Mouse (Mus musculus) cerebellum, adult 11-12 months (tissue): Measurements from ENCODE around the gene Misp.

ENCODE experiments used
- DNase-seq: peaks from one replicate; pipeline ENCODE4 v3.0.0; 2022

Gene Misp

GRCm38 (mm10) chr10:79824413-79824812, 3.6 kb downstream of the Misp start:
- no peak for DNase-seq

DNA sequence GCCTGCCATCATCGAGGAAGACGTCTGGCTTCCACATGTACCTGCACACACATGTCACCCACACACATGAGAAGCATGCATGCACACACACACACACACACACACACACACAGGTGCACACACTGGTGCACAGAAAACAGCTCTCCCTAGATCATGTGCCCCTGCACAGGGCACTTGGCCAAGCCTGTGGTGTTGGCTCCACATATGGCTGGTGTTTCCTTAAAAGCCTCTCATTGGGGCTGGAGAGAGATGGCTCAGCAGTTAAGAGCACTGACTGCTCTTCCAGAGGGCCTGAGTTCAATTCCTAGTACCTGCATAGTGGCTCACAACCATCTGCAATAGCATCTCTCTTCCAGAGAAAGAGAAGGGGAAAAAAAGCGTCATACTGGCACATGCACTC, 10.8 kb downstream of the Misp start:
- no peak for DNase-seq

- DNase-seq = no peak
These were observed 11.4 kb downstream of the Misp start for GRCm38 (mm10) chr10:79832026-79832785.

DNA sequence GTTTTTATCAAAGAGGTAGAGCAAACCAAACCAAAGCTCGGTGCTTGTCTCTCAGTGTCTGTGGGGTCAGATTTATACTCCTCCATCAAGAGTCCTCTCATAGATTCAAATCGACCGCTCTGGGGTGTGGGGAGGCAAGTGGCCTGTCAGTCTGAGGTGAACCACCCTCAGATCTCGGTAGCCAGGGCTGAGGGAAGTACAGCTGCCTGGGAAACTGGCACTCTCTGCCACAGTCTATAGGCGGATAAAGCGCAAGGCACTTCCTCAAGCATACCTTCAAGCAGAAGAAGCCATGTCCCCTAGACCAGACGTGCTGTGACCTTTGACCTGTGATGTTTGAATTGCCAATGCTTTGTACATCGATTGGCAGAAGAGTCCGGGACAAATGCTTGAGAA, 12.0 kb downstream of the Misp start:
- DNase-seq = no peak

GRCm38 (mm10) chr10:79834769-79835398, 14.1 kb downstream of the Misp start:
- DNase-seq = peak; percentile 60

DNA sequence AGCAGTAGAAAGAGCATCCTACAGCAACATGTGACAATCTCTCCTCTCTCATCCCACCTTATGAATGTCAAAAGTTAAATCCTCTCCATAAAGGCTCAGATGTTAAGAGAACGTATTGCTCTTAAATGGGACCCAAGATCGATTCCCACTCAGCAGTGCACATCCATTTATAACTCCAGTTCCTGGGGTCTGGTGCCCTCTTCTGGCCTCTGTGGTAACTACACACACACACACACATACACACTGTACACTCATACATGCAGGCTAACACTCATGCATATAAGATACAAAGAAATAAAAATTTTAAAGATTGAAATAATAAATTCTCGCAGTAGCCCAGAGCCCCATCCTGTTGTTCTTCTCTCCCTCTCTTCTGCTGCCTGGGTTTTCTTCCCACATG, 16.1 kb downstream of the Misp start:
- DNase-seq = no peak

- DNase-seq = no peak
These were observed 17.4 kb downstream of the Misp start for GRCm38 (mm10) chr10:79838151-79838550.

DNA sequence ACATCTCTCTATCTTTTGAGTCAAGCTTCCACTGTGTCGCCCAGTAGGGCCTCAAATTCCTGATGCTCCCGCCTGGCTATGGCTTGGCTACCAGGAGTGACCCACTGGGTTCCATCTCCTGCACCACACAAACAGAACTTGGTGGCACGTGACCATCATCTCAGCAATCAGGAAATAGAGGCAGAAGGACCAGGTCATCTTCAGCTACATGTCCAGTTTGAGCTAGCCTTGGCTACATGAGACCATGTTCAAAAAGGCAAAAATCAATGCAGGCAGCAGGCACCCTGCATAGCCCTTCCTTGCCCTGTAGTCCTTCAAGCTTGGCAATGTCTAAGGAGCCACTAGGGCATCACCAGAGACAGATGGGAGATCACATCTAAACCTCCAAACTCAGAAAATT, 19.3 kb downstream of the Misp start:
- no peak for DNase-seq

DNA sequence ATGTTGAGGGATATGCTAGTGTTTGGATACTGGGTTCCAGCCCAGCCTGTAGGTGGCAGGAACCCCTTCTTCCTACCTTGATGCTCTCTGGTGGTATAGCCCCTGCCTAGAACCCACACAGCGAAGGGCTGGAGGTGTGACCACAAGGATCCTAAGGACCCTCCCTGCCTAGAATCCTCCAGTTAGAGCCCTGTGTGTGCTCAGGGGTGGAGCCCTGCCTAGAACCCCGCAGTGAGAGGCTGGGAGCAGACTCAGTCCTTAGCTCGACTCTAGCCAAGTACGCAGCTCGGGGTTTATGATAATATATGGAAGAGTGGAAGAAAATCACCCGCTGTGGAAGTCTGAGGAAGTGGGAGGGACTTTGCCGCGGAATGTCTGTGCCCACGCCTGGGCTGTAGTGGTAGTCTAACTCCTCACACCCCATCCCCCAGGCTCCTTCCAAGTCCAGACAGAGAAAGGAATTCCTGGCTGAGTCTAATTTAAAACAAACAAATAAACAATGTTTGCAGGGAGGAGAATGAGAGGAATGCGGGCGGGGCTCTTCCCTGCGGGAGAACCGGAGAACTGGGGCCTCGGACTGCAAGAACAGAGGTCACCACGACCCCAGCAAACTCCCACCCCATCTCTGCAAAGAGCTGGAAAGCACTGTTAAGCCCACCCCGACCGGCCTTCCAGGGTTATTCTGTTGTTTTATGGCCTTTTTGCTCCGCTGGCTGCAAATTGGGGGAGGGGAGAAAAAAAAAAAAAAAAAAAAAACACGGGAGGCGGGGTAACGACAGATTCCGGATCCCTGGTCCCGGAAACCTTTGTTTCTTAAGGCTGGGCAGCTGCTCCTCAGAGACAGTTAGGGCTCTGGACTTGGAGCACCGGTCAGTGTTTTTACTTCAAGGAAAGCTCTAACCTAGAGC, 20.1 kb downstream of the Misp start:
- peak; percentile 73 for DNase-seq

- DNase-seq = no peak
These were observed 21.5 kb downstream of the Misp start for GRCm38 (mm10) chr10:79842322-79842721.

DNA sequence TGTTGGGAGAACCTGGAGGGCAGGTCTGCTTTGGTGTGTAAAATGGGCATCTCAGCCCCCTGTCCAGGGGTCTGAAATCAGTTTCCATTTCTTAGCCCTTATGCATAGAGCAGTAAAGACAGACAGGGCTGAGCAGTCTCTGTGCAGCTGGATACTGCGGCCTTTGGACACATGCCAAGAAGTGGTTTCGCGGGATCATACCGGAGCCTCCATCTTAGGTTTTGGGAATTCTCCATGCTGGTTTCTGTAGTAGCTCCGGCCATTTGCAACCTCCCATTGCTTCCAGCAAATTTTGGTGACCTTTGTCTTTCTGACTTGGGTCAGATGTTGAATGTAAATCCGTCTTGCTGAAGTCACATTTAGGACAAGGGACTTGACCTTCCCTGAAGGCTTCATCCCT, 22.7 kb downstream of the Misp start:
- no peak for DNase-seq

GRCm38 (mm10) chr10:79846553-79846952, 25.8 kb downstream of the Misp start:
- DNase-seq = no peak

- DNase-seq = no peak
These were observed 29.3 kb downstream of the Misp start for GRCm38 (mm10) chr10:79849941-79850628.

- DNase-seq = no peak
These were observed 30.9 kb downstream of the Misp start for GRCm38 (mm10) chr10:79851653-79852052.

- peak; percentile 47 for DNase-seq
These were observed 31.5 kb downstream of the Misp start for GRCm38 (mm10) chr10:79852107-79852789.

DNA sequence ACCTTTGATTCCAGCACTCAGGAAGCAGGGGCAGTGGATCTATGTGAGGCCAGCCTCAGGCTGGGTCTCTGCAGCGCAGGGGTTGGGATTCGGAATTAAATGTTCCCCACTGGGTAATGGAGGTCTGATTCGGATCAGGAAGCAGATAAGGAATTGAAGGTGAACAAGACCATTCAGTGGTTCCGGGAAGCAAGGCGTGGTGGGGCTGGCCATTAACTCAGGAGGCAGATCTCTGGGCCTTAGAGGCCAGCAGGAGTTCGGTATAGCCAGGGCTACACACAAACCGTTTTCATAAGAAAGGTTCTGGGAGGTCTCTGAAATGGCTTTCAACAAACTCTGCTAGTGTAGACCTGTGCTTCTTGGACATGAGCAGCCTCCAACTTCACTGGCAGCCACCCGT, 32.0 kb downstream of the Misp start:
- no peak for DNase-seq

- DNase-seq = peak; percentile 88
These were observed 32.6 kb downstream of the Misp start for GRCm38 (mm10) chr10:79853392-79853791.

DNA sequence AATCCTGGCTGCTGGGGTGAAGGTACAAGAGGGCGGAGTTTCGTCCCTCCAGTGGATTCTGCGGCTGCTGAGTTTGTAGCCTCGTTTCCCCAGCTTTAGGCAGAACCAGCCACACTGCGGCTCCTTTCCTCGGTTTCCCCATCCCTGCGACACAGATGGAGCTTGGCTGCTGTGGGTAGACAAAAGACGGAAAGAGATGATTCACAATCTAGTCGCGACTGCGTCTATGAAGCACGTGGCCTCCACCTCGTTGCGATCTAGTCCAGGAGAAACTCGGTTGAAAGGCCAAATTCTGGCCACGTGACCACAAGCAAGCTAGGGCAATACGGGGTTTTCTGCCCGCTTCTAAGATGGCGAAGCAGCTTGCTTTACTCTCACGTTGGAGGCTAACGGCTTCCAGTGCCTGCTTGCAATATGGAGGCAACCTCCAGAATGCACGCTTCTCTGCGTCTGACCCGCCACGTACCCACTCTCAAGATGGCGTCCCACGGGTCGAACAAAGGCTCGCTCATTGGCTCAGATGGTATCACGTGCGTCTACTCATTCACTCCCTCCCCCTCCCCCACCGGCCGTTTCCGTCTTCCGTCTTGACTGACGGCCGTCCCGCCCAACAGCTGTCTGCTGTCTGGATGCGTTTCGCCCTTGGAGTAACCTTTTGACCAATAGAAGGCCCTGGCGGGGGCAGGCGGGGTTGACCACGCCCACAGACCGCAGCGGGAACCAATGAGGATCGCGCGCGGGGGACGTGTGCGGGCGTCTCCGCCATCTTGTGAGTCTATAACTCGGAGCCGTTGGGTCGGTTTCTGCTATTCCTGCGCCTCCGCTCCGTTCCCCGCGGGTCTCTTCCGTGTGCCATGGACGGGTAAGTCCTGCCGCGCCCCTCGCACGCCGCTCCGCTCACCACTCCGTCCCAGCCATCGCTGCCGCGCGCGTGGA, 33.3 kb downstream of the Misp start, which contains the start of gene Ptbp1:
Gene Ptbp1, plus strand, starts transcription at position 568 of the 936 bp plus-strand sequence.
- peak; percentile 100 for DNase-seq

DNA sequence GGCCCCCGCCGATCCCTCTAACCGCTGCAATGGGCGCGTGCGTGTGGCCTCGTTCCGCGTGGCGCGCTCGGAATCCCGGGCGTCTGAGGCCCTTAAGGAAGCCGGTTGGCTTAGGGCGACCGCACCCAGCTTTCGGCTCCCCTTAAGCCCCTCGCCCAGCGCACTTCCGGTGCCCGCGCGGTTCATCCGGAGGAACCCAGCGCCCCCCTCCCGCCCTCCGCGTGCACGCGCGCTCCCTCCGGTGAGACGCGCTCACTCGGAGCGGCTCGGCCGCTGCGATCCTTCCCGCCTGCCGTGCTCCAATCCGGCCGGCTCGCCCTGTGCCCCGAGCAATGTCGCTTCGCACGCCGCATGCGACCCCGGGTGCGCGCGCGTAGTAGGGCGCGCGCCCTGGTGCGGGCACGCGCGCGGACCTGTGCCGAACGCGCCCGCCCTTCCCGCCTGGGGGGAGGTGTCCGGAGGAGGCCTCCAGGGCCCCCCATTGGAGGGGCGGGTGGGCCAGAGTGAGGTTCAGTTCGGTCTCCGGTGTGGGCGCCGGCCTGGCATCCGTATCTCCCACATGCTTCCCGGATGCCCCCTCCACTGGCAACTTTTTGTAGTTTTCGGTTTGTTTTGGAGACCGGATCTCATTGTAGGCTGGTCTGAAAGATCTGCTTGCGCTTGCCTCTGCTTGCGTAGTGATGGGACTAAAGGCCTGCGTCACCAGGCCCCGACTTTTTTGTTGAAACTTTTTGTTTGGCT, 34.2 kb downstream of the Misp start:
- DNase-seq = peak; percentile 79

- peak; percentile 78 for DNase-seq
These were observed 34.9 kb downstream of the Misp start for GRCm38 (mm10) chr10:79855558-79856184.
